13 mouse cellular contexts compared by ENCODE assay signal in genomic region chr4:39991358-39991757, GRCm38 (mm10).
"Had no signal": no experiment of that assay in that cellular context is flagged by ENCODE, and none has a peak within 500 bp of the region (broad histone marks: within the 10 kb centered on the region; RNA-seq: fewer than 3 reads in every experiment).

No protein-coding gene starts in this region.

- H3K27ac ChIP-seq: neural tube, embryonic 15.5 days; stomach, embryonic 15.5 days; stomach, postnatal 0 days had no signal

- H3K4me1 ChIP-seq: neural tube, embryonic 15.5 days; stomach, embryonic 15.5 days had no signal

- DNase-seq: retina, postnatal 1 day; right cerebral cortex, postnatal 14 days; right cerebral cortex, postnatal 4 days; spleen, adult 18-20 months; thymus, adult 18-20 months; thymus, adult 2 months; thymus, postnatal 14 days; thymus, postnatal 25 days; thymus, postnatal 36 days; thymus, postnatal 4 days had no signal

- H3K4me3 ChIP-seq: neural tube, embryonic 15.5 days; stomach, embryonic 15.5 days had no signal
